Mouse (Mus musculus) adrenal gland (tissue): ENCODE measurements around the gene Cuedc1.

Experiments
- intact Hi-C: fragments of 180-260 bp; cut with DNase I; formaldehyde crosslinking; loops from one replicate; pipeline ENCODE4 v1.15.1; 2025

The Cuedc1 gene

GRCm38 (mm10) chr11:88145214-88146006 lies 47.6 kb downstream of the Cuedc1 start:
- intact Hi-C loops = no loop called here

- intact Hi-C loops = no loop called here
Observed at GRCm38 (mm10) chr11:88146264-88147060, 48.6 kb downstream of the Cuedc1 start.

- intact Hi-C loops = no loop called here
Observed at GRCm38 (mm10) chr11:88147388-88147787, 49.5 kb downstream of the Cuedc1 start.

- intact Hi-C loops = no loop called here
Observed at GRCm38 (mm10) chr11:88148015-88148637, 50.3 kb downstream of the Cuedc1 start.

GRCm38 (mm10) chr11:88148638-88149279 lies 50.9 kb downstream of the Cuedc1 start:
- intact Hi-C loops = no loop called here

- intact Hi-C loops = no loop called here
Observed at GRCm38 (mm10) chr11:88151379-88152155, 53.7 kb downstream of the Cuedc1 start.

GRCm38 (mm10) chr11:88153880-88154279 lies 56.0 kb downstream of the Cuedc1 start:
- intact Hi-C loops = no loop called here

GRCm38 (mm10) chr11:88154500-88154899 lies 56.6 kb downstream of the Cuedc1 start:
- intact Hi-C loops = no loop called here

GRCm38 (mm10) chr11:88155451-88155850 lies 57.6 kb downstream of the Cuedc1 start:
- intact Hi-C loops = no loop called here

GRCm38 (mm10) chr11:88155998-88156397 lies 58.1 kb downstream of the Cuedc1 start:
- intact Hi-C loops = no loop called here

- intact Hi-C loops = no loop called here
Observed at GRCm38 (mm10) chr11:88156403-88156802, 58.5 kb downstream of the Cuedc1 start.

- intact Hi-C loops = no loop called here
Observed at GRCm38 (mm10) chr11:88158842-88159246, 61.0 kb downstream of the Cuedc1 start.

- intact Hi-C loops = no loop called here
Observed at GRCm38 (mm10) chr11:88159389-88159788, 61.5 kb downstream of the Cuedc1 start.

GRCm38 (mm10) chr11:88160316-88160715 lies 62.5 kb downstream of the Cuedc1 start:
- intact Hi-C loops = loop anchor here (5.0 kb wide), 2 partner anchors 63 to 93 kb away; partner anchors contain the start of genes Cuedc1 and Vezf1

- intact Hi-C loops = loop anchor here (5.0 kb wide), 2 partner anchors 64 to 94 kb away; partner anchors contain the start of genes Cuedc1 and Vezf1
Observed at GRCm38 (mm10) chr11:88161051-88161581, 63.3 kb downstream of the Cuedc1 start.

GRCm38 (mm10) chr11:88161651-88162362 lies 63.9 kb downstream of the Cuedc1 start:
- intact Hi-C loops = loop anchor here (5.0 kb wide), 2 partner anchors 65 to 95 kb away; partner anchors contain the start of genes Cuedc1 and Vezf1

GRCm38 (mm10) chr11:88162740-88163139 lies 64.9 kb downstream of the Cuedc1 start:
- intact Hi-C loops = loop anchor here (5.0 kb wide), 2 partner anchors 65 to 95 kb away; partner anchors contain the start of genes Cuedc1 and Vezf1

GRCm38 (mm10) chr11:88164213-88164723 lies 66.4 kb downstream of the Cuedc1 start:
- intact Hi-C loops = loop anchor here (5.0 kb wide), 2 partner anchors 67 to 97 kb away; partner anchors contain the start of genes Cuedc1 and Vezf1
